Mouse (Mus musculus): ENCODE results near the gene Wdr62.
"Not testable (repeated sequence)": the region's sequence is repeated elsewhere in the genome, so short reads cannot be mapped to it uniquely, and the experiment has no call there.

The Wdr62 gene

GRCm38 (mm10) chr7:30265531-30265930 lies 14.7 kb downstream of the Wdr62 start:
- no peak for DNase-seq (ENCODE audit: low read depth, low spot score)

GRCm38 (mm10) chr7:30265041-30265440 lies 15.2 kb downstream of the Wdr62 start:
- DNase-seq (ENCODE audit: low read depth, low spot score) = no peak

GRCm38 (mm10) chr7:30251956-30252954 lies 28.0 kb downstream of the Wdr62 start:
- no peak for DNase-seq (ENCODE audit: low read depth, low spot score)

GRCm38 (mm10) chr7:30237374-30237773 lies 42.8 kb downstream of the Wdr62 start:
- DNase-seq (ENCODE audit: low read depth, low spot score) = not testable (repeated sequence)

- DNase-seq (ENCODE audit: low read depth, low spot score) = no peak
Observed at GRCm38 (mm10) chr7:30235625-30236024, 44.6 kb downstream of the Wdr62 start, which contains the start of gene Ovol3. Gene Ovol3 (minus strand): TSS chr7:30235725.

GRCm38 (mm10) chr7:30235091-30235490 lies 45.1 kb downstream of the Wdr62 start:
- DNase-seq (ENCODE audit: low read depth, low spot score) = no peak

GRCm38 (mm10) chr7:30234276-30234858 lies 45.9 kb downstream of the Wdr62 start:
- DNase-seq (ENCODE audit: low read depth, low spot score) = no peak

- no peak for DNase-seq (ENCODE audit: low read depth, low spot score)
Observed at GRCm38 (mm10) chr7:30233387-30233786, 46.8 kb downstream of the Wdr62 start.

GRCm38 (mm10) chr7:30232631-30233148 lies 47.5 kb downstream of the Wdr62 start:
- peak; percentile 46 for DNase-seq (ENCODE audit: low read depth, low spot score)

- peak; percentile 93 for DNase-seq (ENCODE audit: low read depth, low spot score)
Observed at GRCm38 (mm10) chr7:30231669-30232454, 48.4 kb downstream of the Wdr62 start, which contains the start of the genes Polr2i and Tbcb. Gene Polr2i (plus strand): TSS chr7:30231948. Gene Tbcb (minus strand): TSS chr7:30232272.

- DNase-seq (ENCODE audit: low read depth, low spot score) = no peak
Observed at GRCm38 (mm10) chr7:30231328-30231668, 48.9 kb downstream of the Wdr62 start.

- DNase-seq (ENCODE audit: low read depth, low spot score) = no peak
Observed at GRCm38 (mm10) chr7:30224206-30224605, 56.0 kb downstream of the Wdr62 start.

GRCm38 (mm10) chr7:30222205-30222604 lies 58.0 kb downstream of the Wdr62 start:
- no peak for DNase-seq (ENCODE audit: low read depth, low spot score)

GRCm38 (mm10) chr7:30221433-30221832 lies 58.8 kb downstream of the Wdr62 start:
- no peak for DNase-seq (ENCODE audit: low read depth, low spot score)

- DNase-seq (ENCODE audit: low read depth, low spot score) = no peak
Observed at GRCm38 (mm10) chr7:30220008-30220356, 60.2 kb downstream of the Wdr62 start.

GRCm38 (mm10) chr7:30219293-30220007 lies 60.8 kb downstream of the Wdr62 start:
- no peak for DNase-seq (ENCODE audit: low read depth, low spot score)

GRCm38 (mm10) chr7:30217277-30217676 lies 62.9 kb downstream of the Wdr62 start:
- no peak for DNase-seq (ENCODE audit: low read depth, low spot score)

- peak; percentile 56 for DNase-seq (ENCODE audit: low read depth, low spot score)
Observed at GRCm38 (mm10) chr7:30216723-30217151, 63.5 kb downstream of the Wdr62 start.

- no peak for DNase-seq (ENCODE audit: low read depth, low spot score)
Observed at GRCm38 (mm10) chr7:30215875-30216274, 64.3 kb downstream of the Wdr62 start.

- no peak for DNase-seq (ENCODE audit: low read depth, low spot score)
Observed at GRCm38 (mm10) chr7:30213881-30214280, 66.3 kb downstream of the Wdr62 start.

- no peak for DNase-seq (ENCODE audit: low read depth, low spot score)
Observed at GRCm38 (mm10) chr7:30211025-30211424, 69.2 kb downstream of the Wdr62 start.

All from c-Kit-negative CD71-positive TER-119-positive erythroid progenitor cells, embryonic 14.5 days (primary cell).